Mouse (Mus musculus): Measurements from ENCODE around the gene Fam69a.

- TF ChIP-seq GATA1 (IDR thresholded peaks at IDR 0.05; ENCODE audit: borderline replicate concordance, low read length) (no peak), FLI1 (IDR thresholded peaks at IDR 0.05; ENCODE audit: low read length) (no peak)
Measured at GRCm38 (mm10) chr5:107877053-107877452, 109.8 kb downstream of the Fam69a start.
